In genomic region chr7:51878730-51879129, GRCm38 (mm10) we compare ENCODE assay signal across 8 mouse cellular contexts. TPM values are rescaled to one million over a fixed set of nuclear protein-coding genes. Genes with fewer than 3 reads are reported as not detected.
DNase-seq lines count a peak whose midpoint lies in the region; ATAC-seq and TF ChIP-seq lines count a peak whose summit lies in the region.

No protein-coding gene starts in this region.

- no peaks in the 10 kb centered on the region for H3K27me3 ChIP-seq in CH12.LX (replicated peaks)
- H3K27me3 ChIP-seq in forebrain, embryonic 16.5 days (replicated peaks; ENCODE audit: control insufficient read depth, insufficient read depth, low read length): no peaks in the 10 kb centered on the region
- H3K27me3 ChIP-seq in liver, embryonic 15.5 days: 0 out of 2 replicates have a peak, but pooled peaks cover 5% of the 10 kb centered on the region

- 0 out of 2 replicates have a peak overlapping the region, but pooled peaks have one; percentile 9 for H3K9ac ChIP-seq in CH12.LX (ENCODE audit: insufficient read depth, low read depth)
- H3K9ac ChIP-seq in forebrain, embryonic 16.5 days (replicated peaks; ENCODE audit: low read depth, low read length): peak overlapping the region; percentile 82
- H3K9ac ChIP-seq in liver, embryonic 15.5 days: no peak overlapping the region

- in situ Hi-C loops in CH12.LX (cut with MboI; ENCODE audit: low pct_ligation_motif_present, low pct_unique_long_range_greater_than_20kb, low sequenced_read_pairs): no loop called here

- no peak for TF ChIP-seq RAD21 in CH12.LX (IDR thresholded peaks at IDR 0.05; ENCODE audit: low read depth, low read length)

- peak overlapping the region; percentile 3 for H3K4me2 ChIP-seq in CH12.LX (ENCODE audit: insufficient read depth, low read depth, poor library complexity, severe bottlenecking)
- peak overlapping the region; percentile 83 for H3K4me2 ChIP-seq in forebrain, embryonic 16.5 days (ENCODE audit: low read length)
- peak overlapping the region; percentile 66 for H3K4me2 ChIP-seq in liver, embryonic 15.5 days

- H3K4me1 ChIP-seq in CH12.LX (ENCODE audit: control insufficient read depth in 1 of 2, insufficient read depth in 2 of 2): peaks cover 0 to 6% of the 10 kb centered on the region in 2 experiments; a peak in 1 of 4 replicates
- peaks cover 7% of the 10 kb centered on the region for H3K4me1 ChIP-seq in forebrain, embryonic 16.5 days (replicated peaks; ENCODE audit: control insufficient read depth, insufficient read depth, low read length)
- H3K4me1 ChIP-seq in liver, embryonic 15.5 days (replicated peaks): peaks cover 10% of the 10 kb centered on the region; the same call in 1 of the 2 replicates

- H3K36me3 ChIP-seq in CH12.LX (replicated peaks in 1 of 2; ENCODE audit: control insufficient read depth in 1 of 2, insufficient read depth in 1 of 2, low read length in 1 of 2): no peaks in the 10 kb centered on the region
- no peaks in the 10 kb centered on the region for H3K36me3 ChIP-seq in forebrain, embryonic 16.5 days (ENCODE audit: control insufficient read depth, insufficient read depth)
- H3K36me3 ChIP-seq in liver, embryonic 15.5 days (replicated peaks): no peaks in the 10 kb centered on the region

- peak; percentile 8 for DNase-seq in gastrocnemius, postnatal 10 days
- DNase-seq in gastrocnemius, adult 8-10 months (ENCODE audit: low spot score in 2 of 2): no peak
- no peak for DNase-seq in CH12.LX (ENCODE audit: extremely low read depth)
- no peak for DNase-seq in cerebellum, adult 9-11 months
- DNase-seq in layer of hippocampus, adult 9-10 months (ENCODE audit: low spot score): no peak

- WGBS in forebrain, embryonic 16.5 days: 2% methylated on average over 8 of the region's 8 CpGs
- WGBS in liver, embryonic 15.5 days (ENCODE audit: insufficient replicate concordance): 6% methylated on average over 8 of the region's 8 CpGs

- H3K27ac ChIP-seq in CH12.LX (ENCODE audit: insufficient read depth, low read depth): peak overlapping the region; percentile 26; the same call in 1 of the 2 replicates
- H3K27ac ChIP-seq in forebrain, embryonic 16.5 days (ENCODE audit: low read length): peak overlapping the region; percentile 79
- H3K27ac ChIP-seq in liver, embryonic 15.5 days (replicated peaks): no peak overlapping the region

- no peak for TF ChIP-seq POLR2A in CH12.LX (IDR thresholded peaks at IDR 0.05; ENCODE audit: low read depth, low read length)

- peaks cover 11% of the 10 kb centered on the region for H3K9me3 ChIP-seq in CH12.LX (replicated peaks; ENCODE audit: low read length)
- no peaks in the 10 kb centered on the region for H3K9me3 ChIP-seq in forebrain, embryonic 16.5 days (ENCODE audit: control insufficient read depth, low read length)
- no peaks in the 10 kb centered on the region for H3K9me3 ChIP-seq in liver, embryonic 15.5 days (replicated peaks)

- peak overlapping the region in 2 of 3 experiments; percentile 47 to 60 for H3K4me3 ChIP-seq in CH12.LX (replicated peaks in 1 of 3; ENCODE audit: low read depth in 2 of 3, low read length in 2 of 3, poor library complexity in 1 of 3)
- peak overlapping the region; percentile 64 for H3K4me3 ChIP-seq in forebrain, embryonic 16.5 days (replicated peaks; ENCODE audit: low read length)
- H3K4me3 ChIP-seq in liver, embryonic 15.5 days (replicated peaks): peak overlapping the region; percentile 39

- no peak for TF ChIP-seq CTCF in CH12.LX (conservative IDR thresholded peaks at IDR 0.05 in 1 of 2, IDR thresholded peaks at IDR 0.05 in 1 of 2; ENCODE audit: low read depth in 2 of 2, low read length in 2 of 2)

- no peak for ATAC-seq in forebrain, embryonic 16.5 days
- no peak for ATAC-seq in liver, embryonic 15.5 days (ENCODE audit: insufficient read depth)
- ATAC-seq in granulocyte monocyte progenitor cell, adult 5-6 weeks (replicated peaks; ENCODE audit: poor library complexity, severe bottlenecking): no peak

- TF ChIP-seq EP300 in CH12.LX (IDR thresholded peaks at IDR 0.05; ENCODE audit: low read length): no peak

- dilution Hi-C loops in CH12.LX (cut with MboI; ENCODE audit: extremely low pct_ligation_motif_present, extremely low pct_unique_long_range_greater_than_20kb, low sequenced_read_pairs): no loop called here

- no peaks in the 10 kb centered on the region for H3K79me2 ChIP-seq in CH12.LX (replicated peaks; ENCODE audit: control insufficient read depth, extremely low read depth, insufficient read depth, poor library complexity, severe bottlenecking)

TF ChIP-seq in CH12.LX, 34 proteins besides CTCF, POLR2A, EP300 and RAD21:
- TF ChIP-seq ZNF384 (IDR thresholded peaks at IDR 0.05; ENCODE audit: low read depth, low read length) (peak; percentile 18; the same call in 1 of the 2 replicates), POLR2AphosphoS2 (IDR thresholded peaks at IDR 0.05; ENCODE audit: low read depth, low read length) (no peak), ZKSCAN1 (IDR thresholded peaks at IDR 0.05; ENCODE audit: borderline replicate concordance, low read depth, low read length) (no peak), TCF12 (IDR thresholded peaks at IDR 0.05; ENCODE audit: low read depth, low read length) (no peak), E2F4 (IDR thresholded peaks at IDR 0.05; ENCODE audit: insufficient replicate concordance, low read depth, low read length) (no peak), GABPA (IDR thresholded peaks at IDR 0.05; ENCODE audit: insufficient replicate concordance, low read depth, low read length) (no peak), PAX5 (IDR thresholded peaks at IDR 0.05; ENCODE audit: low read length) (no peak), ELF1 (IDR thresholded peaks at IDR 0.05; ENCODE audit: low read depth, low read length) (no peak)
TF ChIP-seq in CH12.LX: peak in this region for 1.

RNA-seq across cellular contexts. Expression of gene Fancf, which starts 16.7 kb away (rescaled TPM):
- 1 to 10 TPM; 2.8 to 4.1 TPM for total RNA-seq in gastrocnemius, postnatal 10 days (2021)
- 1 to 10 TPM in 3 of 4 experiments, under 1 TPM in 1; 0.89 to 2.2 (median 1.4) TPM for total RNA-seq in gastrocnemius, adult 8-10 months (2022)
- total RNA-seq in CH12.LX (2012; rRNA removed) (3.4 and 3.7 TPM in 2 replicates), CH12.LX (2014; rRNA removed) (3.5 and 6.2 TPM in 2 replicates)
- polyA plus RNA-seq in CH12.LX (2012; ENCODE audit: insufficient read length, low read depth): 2.4 and 3.8 TPM in 2 replicates
- 8.5 and 9.4 TPM in 2 replicates for polyA plus RNA-seq in forebrain, embryonic 16.5 days (2015; fragmentation: Nextera tagmentation; extraction: Ambion mirVana)
- 5.4 and 6.4 TPM in 2 replicates for polyA plus RNA-seq in liver, embryonic 15.5 days (2015; fragmentation: Nextera tagmentation; extraction: Ambion mirVana)
- total RNA-seq in granulocyte monocyte progenitor cell, adult 5-6 weeks (2014; fragmentation: Nextera tagmentation): 7.8 and 12.7 TPM in 2 replicates
- total RNA-seq in granulocyte monocyte progenitor cell, adult 5-6 weeks (2017): 10.7 and 11.8 TPM in 2 replicates

RNA-seq across cellular contexts. Expression of gene Gas2, which starts 16.9 kb away (rescaled TPM):
- 10 to 100 TPM; 14.4 to 16.8 TPM for total RNA-seq in gastrocnemius, postnatal 10 days (2021)
- total RNA-seq in gastrocnemius, adult 8-10 months (2022): 1 to 10 TPM; 3.0 to 5.3 (median 3.2) TPM
- total RNA-seq in CH12.LX (2012; rRNA removed): 1.7 and 3.3 TPM in 2 replicates
- 4.3 and 5.1 TPM in 2 replicates for total RNA-seq in CH12.LX (2014; rRNA removed)
- polyA plus RNA-seq in CH12.LX (2012; ENCODE audit: insufficient read length, low read depth): 2.7 and 3.2 TPM in 2 replicates
- polyA plus RNA-seq in forebrain, embryonic 16.5 days (2015; fragmentation: Nextera tagmentation; extraction: Ambion mirVana): 15.8 and 17.8 TPM in 2 replicates
- 5.6 and 6.2 TPM in 2 replicates for polyA plus RNA-seq in liver, embryonic 15.5 days (2015; fragmentation: Nextera tagmentation; extraction: Ambion mirVana)
- 2.9 and 6.8 TPM in 2 replicates for total RNA-seq in granulocyte monocyte progenitor cell, adult 5-6 weeks (2014; fragmentation: Nextera tagmentation)
- total RNA-seq in granulocyte monocyte progenitor cell, adult 5-6 weeks (2017): 7.6 and 8.4 TPM in 2 replicates

Comparison
In these comparisons a context has a peak if more than half of its experiments do, and no peak if none do; other contexts are left out.
1. H3K4me2 ChIP-seq: peak in every context shown above with its lines; median percentile 83 in forebrain, embryonic 16.5 days; 66 in liver, embryonic 15.5 days; 3 in CH12.LX.